In genomic region chr3:116129259-116129738, GRCm38 (mm10) we compare ENCODE assay signal across 8 mouse cellular contexts. TPM values are rescaled to one million over a fixed set of nuclear protein-coding genes. Genes with fewer than 3 reads are reported as not detected.
DNase-seq lines count a peak whose midpoint lies in the region; ATAC-seq and TF ChIP-seq lines count a peak whose summit lies in the region.

Vcam1 (minus strand) TSS chr3:116129688.

- H3K4me3 ChIP-seq in brown adipose tissue, adult 24 weeks (ENCODE audit: insufficient read depth, low read depth, low read length) = peak within 1 kb of the TSS; percentile 46
- H3K4me3 ChIP-seq in hindbrain, embryonic 13.5 days = peak within 1 kb of the TSS; percentile 33
- peak within 1 kb of the TSS; percentile 38 for H3K4me3 ChIP-seq in lung, postnatal 0 days (ENCODE audit: low read depth, low read length)

- H3K4me1 ChIP-seq in brown adipose tissue, adult 24 weeks (ENCODE audit: control insufficient read depth, insufficient read depth, insufficient read length, low read length) = peaks cover 2% of the 10 kb centered on the region; the same call in 1 of the 2 replicates
- H3K4me1 ChIP-seq in hindbrain, embryonic 13.5 days (replicated peaks) = peaks cover 14% of the 10 kb centered on the region; the same call in 1 of the 2 replicates
- peaks cover 3% of the 10 kb centered on the region; the same call in 1 of the 2 replicates for H3K4me1 ChIP-seq in lung, postnatal 0 days (ENCODE audit: insufficient read depth, low read depth, low read length)

- ATAC-seq in hindbrain, embryonic 13.5 days (ENCODE audit: low FRiP score) = peak; percentile 60
- ATAC-seq in lung, postnatal 0 days = peak; percentile 71
- no peak for ATAC-seq in cerebellum, adult (ENCODE audit: insufficient number of reproducible peaks, low FRiP score, low TSS enrichment)

- no peaks in the 10 kb centered on the region for H3K9me3 ChIP-seq in hindbrain, embryonic 13.5 days
- no peaks in the 10 kb centered on the region for H3K9me3 ChIP-seq in lung, postnatal 0 days (ENCODE audit: low read length)

- WGBS in hindbrain, embryonic 13.5 days = 6% methylated on average over 9 of the region's 9 CpGs
- WGBS in lung, postnatal 0 days = 2% methylated on average over 9 of the region's 9 CpGs

- H3K9ac ChIP-seq in hindbrain, embryonic 13.5 days = no peak within 1 kb of the TSS
- H3K9ac ChIP-seq in lung, postnatal 0 days (replicated peaks; ENCODE audit: low read depth) = 0 out of 2 replicates have a peak within 1 kb of the TSS, but pooled peaks have one; percentile 3

- DNase-seq in Muller cell, postnatal 12 days (ENCODE audit: inconsistent ontology term) = peak; percentile 80
- peak; percentile 34 to 46 for DNase-seq in frontal cortex, postnatal 14 days (ENCODE audit: low spot score in 2 of 2)
- DNase-seq in layer of hippocampus, postnatal 14 days (ENCODE audit: low spot score in 2 of 2) = peak; percentile 46 to 67
- DNase-seq in lung, postnatal 0 days (ENCODE audit: low spot score) = peak; percentile 78
- DNase-seq in right cerebral cortex, postnatal 14 days = peak; percentile 21

- no peak for TF ChIP-seq CTCF in lung, postnatal 0 days (IDR thresholded peaks at IDR 0.05)

- no peaks in the 10 kb centered on the region for H3K27me3 ChIP-seq in hindbrain, embryonic 13.5 days
- H3K27me3 ChIP-seq in lung, postnatal 0 days (replicated peaks; ENCODE audit: insufficient read depth, low read length) = no peaks in the 10 kb centered on the region

- peak within 1 kb of the TSS; percentile 48 for H3K4me2 ChIP-seq in hindbrain, embryonic 13.5 days
- H3K4me2 ChIP-seq in lung, postnatal 0 days (replicated peaks; ENCODE audit: low read depth, low read length) = peak within 1 kb of the TSS; percentile 46

- H3K36me3 ChIP-seq in hindbrain, embryonic 13.5 days = no peaks in the 10 kb centered on the region
- H3K36me3 ChIP-seq in lung, postnatal 0 days (ENCODE audit: insufficient read depth, low read length) = no peaks in the 10 kb centered on the region

- 0 out of 2 replicates have a peak within 1 kb of the TSS, but pooled peaks have one; percentile 15 for H3K27ac ChIP-seq in brown adipose tissue, adult 24 weeks (replicated peaks; ENCODE audit: low read depth, low read length)
- peak within 1 kb of the TSS; percentile 55 for H3K27ac ChIP-seq in hindbrain, embryonic 13.5 days
- peak within 1 kb of the TSS; percentile 47; the same call in 1 of the 2 replicates for H3K27ac ChIP-seq in lung, postnatal 0 days (ENCODE audit: low read length)

- no peak for TF ChIP-seq EP300 in lung, postnatal 0 days (IDR thresholded peaks at IDR 0.05)

RNA-seq across cellular contexts. Expression of gene Vcam1, which starts in this region (rescaled TPM):
- polyA plus RNA-seq in brown adipose tissue, adult 24 weeks (2012; ENCODE audit: insufficient read depth, insufficient read length, missing spikeins) = 3.6 and 4.6 TPM in 2 replicates
- 45.4 and 49.2 TPM in 2 replicates for polyA plus RNA-seq in hindbrain, embryonic 13.5 days (2015; fragmentation: Nextera tagmentation; extraction: Ambion mirVana)
- total RNA-seq in layer of hippocampus, postnatal 14 days (2021) = 10 to 100 TPM; 35.1 to 40.3 TPM
- polyA plus RNA-seq in lung, postnatal 0 days (2015; fragmentation: Nextera tagmentation; extraction: Ambion mirVana) = 54.1 and 55.0 TPM in 2 replicates

Comparison
In these comparisons a context has a peak if more than half of its experiments do, and no peak if none do; other contexts are left out.
1. DNase-seq: peak in every context shown above with its lines; median percentile 80 in Muller cell, postnatal 12 days; 78 in lung, postnatal 0 days; 56 in layer of hippocampus, postnatal 14 days; 40 in frontal cortex, postnatal 14 days; 21 in right cerebral cortex, postnatal 14 days.